Mouse (Mus musculus) Patski (cell line): ENCODE measurements around the gene Nxpe4. TPM values are rescaled to one million over a fixed set of nuclear protein-coding genes. Genes with fewer than 3 reads are reported as not detected.
"Not testable (repeated sequence)": the region's sequence is repeated elsewhere in the genome, so short reads cannot be mapped to it uniquely, and the experiment has no call there.

Source experiments
- ATAC-seq: fragments of 100-300 bp; one replicate; pipeline ENCODE4 v1.8.0; 2021
- CTCF ChIA-PET: fragments of 350-600 bp; sonication (Branson Sonifier 250); formaldehyde crosslinking; loops from one replicate; lab custom pipeline; 2022; ENCODE audit warnings: inconsistent platforms; lab: Charles Lee
- POLR2A ChIA-PET: fragments of 350-600 bp; sonication (Branson Sonifier 250); formaldehyde crosslinking; loops from one replicate; lab custom pipeline; 2022; ENCODE audit warnings: antibody characterized with exemption, inconsistent platforms; lab: Charles Lee
- DNase-seq: peaks from one replicate; pipeline ENCODE4 v3.0.0-alpha.2; 2011; ENCODE audit warnings: low read depth, low spot score
- H3K27me3 ChIP-seq: fragments of 371-371 bp; one replicate; pipeline ENCODE4 v1.5.1; 2021
- CTCF ChIP-seq: fragments of 100-300 bp; IDR thresholded peaks from one replicate; pipeline ENCODE4 v1.5.1; 2021
- in situ Hi-C: fragments of 300-500 bp; cut with MboI; formaldehyde crosslinking; loops from 3 replicates; pipeline ENCODE4 v1.11.1; 2018; ENCODE audit warnings: low pct_unique_long_range_greater_than_20kb, mixed read lengths
- polyA plus RNA-seq: library from polyadenylated mRNA; unstranded; gene quantifications from one replicate; pipeline ENCODE4 v1.2.3, GENCODE M21; 2021

Nxpe4 gene
- 3.5 TPM for polyA plus RNA-seq

DNA sequence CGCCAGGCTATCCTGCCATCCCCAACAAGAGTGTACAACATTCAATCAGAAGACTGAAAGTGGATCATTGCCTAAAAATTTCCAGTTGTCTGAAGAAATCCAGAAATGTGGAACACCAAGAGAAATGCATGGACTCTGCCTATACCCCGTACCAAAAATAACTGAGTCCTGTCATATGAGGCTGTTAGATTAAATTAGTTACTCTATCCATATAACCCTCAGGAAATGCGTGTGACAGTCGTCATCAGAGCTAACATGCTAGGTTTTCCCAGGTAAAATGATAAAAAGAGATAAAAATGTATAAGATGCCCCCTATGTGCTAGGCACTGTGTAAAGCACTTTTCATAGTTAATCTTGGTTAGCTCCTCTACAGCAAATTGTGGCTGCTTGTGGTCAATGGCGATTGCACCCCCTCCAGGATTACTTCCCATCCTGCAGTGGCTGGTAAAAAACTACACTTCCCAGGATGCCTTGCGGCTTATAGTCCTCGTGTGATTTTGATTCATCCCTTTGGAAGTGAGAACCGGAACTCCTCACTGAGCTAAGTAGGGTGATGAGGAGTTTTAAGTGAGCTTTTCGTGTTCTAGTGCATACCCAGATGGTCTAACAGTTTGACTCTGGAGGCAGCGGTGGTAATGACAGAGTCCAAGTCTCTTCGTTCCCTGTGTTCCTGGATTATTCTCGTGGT, at the start of gene Nxpe4:
Gene Nxpe4, plus strand, starts transcription at position 519 of the 688 bp plus-strand sequence.
- peaks cover 21% of the 10 kb centered on the region for H3K27me3 ChIP-seq
- DNase-seq (peak; percentile 53), ATAC-seq (peak; percentile 95)
- in situ Hi-C loops = no loop called here
- peak; percentile 67 for TF ChIP-seq CTCF
- ChIA-PET CTCF (no interaction called here), POLR2A (no interaction called here)

DNA sequence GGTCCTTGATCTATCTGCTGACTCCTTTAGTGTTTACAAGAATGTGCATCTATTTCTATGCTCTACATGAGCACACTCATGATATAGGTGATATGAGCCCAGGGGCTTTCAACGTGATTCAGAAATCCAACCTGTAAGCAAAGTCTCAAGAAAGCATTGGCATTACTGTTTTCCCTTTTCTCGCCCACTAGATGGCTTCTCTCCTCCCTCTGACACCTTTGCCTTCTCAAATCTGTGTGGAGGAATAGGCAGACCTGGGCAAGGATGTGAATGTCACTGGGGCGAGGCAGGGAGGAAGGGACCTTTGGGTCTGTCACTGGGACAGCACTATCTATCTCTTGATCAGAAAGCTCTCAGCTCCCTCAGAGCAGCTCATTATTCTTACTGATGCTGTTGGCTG, 35.0 kb upstream of the Nxpe4 start:
- ChIA-PET CTCF (no interaction called here), POLR2A (no interaction called here)
- no peak for TF ChIP-seq CTCF
- in situ Hi-C loops = no loop called here
- DNase-seq = no peak
- ATAC-seq = no peak
- H3K27me3 ChIP-seq = peaks cover 22% of the 10 kb centered on the region

DNA sequence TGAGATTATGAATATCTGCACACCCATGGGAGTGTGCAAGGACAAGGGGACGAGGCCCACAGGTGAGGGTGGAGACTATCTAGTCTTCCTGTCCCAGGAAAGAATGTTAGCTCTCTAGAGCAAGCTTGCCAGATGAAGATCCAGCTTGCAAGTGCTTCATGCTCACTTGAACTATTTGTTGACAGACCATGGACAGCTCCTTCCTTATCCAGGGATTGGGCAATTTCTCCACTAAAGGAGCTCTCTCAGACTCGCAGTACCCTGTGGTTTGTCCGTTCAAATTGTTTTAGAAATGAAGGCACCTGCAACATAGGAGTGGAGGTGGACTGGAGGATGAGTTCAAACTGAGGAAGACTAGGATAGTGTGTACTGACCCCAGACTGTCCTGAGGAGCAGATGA, 24.3 kb upstream of the Nxpe4 start:
- POLR2A ChIA-PET = no interaction called here
- in situ Hi-C loops = no loop called here
- peaks cover 19% of the 10 kb centered on the region for H3K27me3 ChIP-seq
- no peak for TF ChIP-seq CTCF
- CTCF ChIA-PET = no interaction called here
- ATAC-seq = no peak
- no peak for DNase-seq

DNA sequence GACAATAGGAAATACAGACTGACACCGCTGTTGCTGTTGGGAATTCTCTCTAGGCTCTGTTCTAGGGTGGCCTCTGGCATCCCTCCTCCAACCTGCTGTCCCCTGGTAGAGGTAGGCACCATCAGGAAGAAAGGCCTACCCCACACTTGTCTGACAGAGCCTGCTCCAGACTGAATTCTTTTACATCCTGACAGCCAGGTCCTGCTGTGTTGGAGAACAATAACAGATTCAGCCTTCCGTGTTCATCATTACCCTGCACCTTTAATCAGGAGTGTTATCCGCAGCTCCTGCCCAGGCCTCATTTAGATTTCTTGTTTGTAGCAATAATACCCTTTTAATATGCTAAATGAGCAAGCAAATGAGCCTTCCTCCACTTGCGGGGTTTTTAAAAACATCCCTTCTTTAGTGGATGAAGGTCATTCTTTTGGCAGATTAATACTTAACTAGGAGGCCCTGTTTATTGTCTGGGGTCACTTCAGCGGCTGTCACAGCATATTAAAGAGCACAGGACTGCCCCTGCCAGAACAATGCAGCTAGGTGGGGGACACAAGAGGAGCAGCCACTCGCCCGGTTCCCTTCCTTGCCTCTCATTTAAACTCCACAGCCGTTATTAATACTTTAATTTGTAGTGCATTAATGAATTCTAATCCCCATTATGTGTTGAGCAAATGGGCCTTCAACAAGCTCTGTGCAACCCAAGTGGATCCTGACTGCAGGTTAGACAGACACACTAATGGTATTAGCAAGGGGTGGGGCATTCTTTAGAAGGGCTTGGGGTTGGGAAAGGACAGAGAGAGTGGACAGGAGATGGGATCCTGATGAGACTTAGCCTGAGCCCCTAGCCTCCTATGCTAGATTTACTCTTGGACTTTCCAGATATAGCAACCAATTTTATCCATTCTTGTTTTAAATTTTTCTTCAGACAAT, 21.1 kb upstream of the Nxpe4 start:
- POLR2A ChIA-PET = no interaction called here
- CTCF ChIA-PET = no interaction called here
- in situ Hi-C loops = no loop called here
- TF ChIP-seq CTCF = no peak
- DNase-seq (no peak), ATAC-seq (no peak)
- peaks cover 15% of the 10 kb centered on the region for H3K27me3 ChIP-seq

DNA sequence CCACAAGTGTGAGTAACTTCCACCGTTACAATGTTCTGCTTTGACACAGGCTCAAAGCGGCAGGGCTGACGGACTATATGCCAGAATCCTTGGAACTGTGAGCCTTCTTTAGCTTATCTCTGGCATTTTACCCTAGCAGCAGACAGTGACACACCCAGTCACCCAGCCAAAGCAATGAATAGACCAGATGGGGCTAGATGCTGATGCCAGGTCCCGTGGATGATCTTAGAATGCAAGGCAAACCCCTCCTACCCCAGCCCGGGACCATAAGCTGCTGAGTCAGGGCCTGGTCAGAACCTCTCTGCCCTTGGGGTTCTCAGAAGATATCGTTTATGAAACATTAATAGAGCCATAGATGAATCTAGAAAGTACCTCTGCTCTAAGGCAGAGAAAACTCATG, 19.2 kb upstream of the Nxpe4 start:
- DNase-seq = no peak
- ChIA-PET POLR2A (no interaction called here), CTCF (no interaction called here)
- TF ChIP-seq CTCF = no peak
- H3K27me3 ChIP-seq = peaks cover 20% of the 10 kb centered on the region
- in situ Hi-C loops = no loop called here
- ATAC-seq = no peak

DNA sequence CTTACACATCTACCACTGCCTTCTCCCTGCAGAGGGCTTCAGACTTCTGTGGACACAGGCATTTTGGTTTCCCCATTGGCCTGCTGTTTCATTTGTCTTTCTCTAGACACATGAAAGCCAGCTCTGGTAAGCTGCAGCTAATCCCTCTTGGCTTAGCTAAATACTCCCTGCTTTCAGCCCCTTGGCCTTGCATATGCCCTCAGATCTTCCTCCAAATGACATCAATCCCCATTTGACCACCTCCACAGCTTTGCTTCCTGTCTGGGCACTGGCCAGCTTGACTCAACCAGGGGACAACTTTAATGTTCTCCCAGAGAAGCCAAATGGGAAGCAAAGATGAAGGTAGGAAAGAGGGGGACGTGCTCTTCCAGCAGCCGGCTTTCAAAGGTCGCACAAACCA, 15.1 kb upstream of the Nxpe4 start:
- ATAC-seq (no peak), DNase-seq (no peak)
- peaks cover 14% of the 10 kb centered on the region for H3K27me3 ChIP-seq
- POLR2A ChIA-PET = no interaction called here
- CTCF ChIA-PET = no interaction called here
- TF ChIP-seq CTCF = no peak
- in situ Hi-C loops = no loop called here

DNA sequence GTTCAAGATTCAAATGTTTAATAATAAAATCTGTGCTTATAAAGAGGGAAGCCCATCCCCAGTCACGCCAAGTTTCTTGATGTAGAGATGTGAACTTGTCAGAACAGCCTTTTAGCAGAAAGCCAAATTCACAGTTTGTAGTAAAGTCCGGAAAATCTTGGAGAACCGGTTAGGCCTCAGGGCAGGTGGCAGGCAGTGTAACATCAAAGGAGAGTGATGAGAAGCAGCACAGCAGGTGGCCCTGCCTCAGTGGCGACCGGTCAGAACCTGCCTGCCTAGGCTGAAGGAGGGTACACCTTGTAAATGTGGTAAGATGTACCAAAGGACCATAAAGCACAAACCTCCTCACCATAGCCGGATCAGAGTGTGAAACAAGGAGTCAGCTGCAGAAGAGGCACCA, 4.7 kb downstream of the Nxpe4 start:
- ATAC-seq, in situ Hi-C loops, DNase-seq, CTCF ChIA-PET, H3K27me3 ChIP-seq: not testable (repeated sequence)
- POLR2A ChIA-PET = interaction anchor here (0.5 kb wide), 1 partner anchor 264 kb away, joined by 4 read pairs; no protein-coding TSS in a partner anchor

DNA sequence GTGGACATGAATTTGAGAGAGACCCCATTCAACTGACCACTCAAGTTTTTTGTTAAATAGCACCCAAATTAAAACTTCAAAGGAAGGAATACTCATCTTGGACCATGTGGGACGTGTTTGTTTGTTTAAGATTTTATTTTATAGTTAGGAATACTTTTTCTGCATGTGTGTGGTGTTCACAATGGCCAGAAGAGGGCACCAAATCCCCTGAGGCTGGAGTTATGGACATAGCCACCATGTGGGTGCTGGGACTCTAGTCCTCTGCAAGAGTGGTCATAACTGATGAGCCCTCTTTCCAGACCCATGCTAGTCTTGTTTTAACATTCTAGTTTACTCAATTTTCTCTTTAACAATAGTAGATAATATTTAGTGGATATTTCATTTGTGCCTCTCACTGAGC, 14.9 kb downstream of the Nxpe4 start:
- peak; percentile 67 for TF ChIP-seq CTCF
- ATAC-seq (no peak), DNase-seq (no peak)
- in situ Hi-C loops = no loop called here
- POLR2A ChIA-PET = no interaction called here
- no peaks in the 10 kb centered on the region for H3K27me3 ChIP-seq
- CTCF ChIA-PET = interaction anchor here (1.0 kb wide), 1 partner anchor 62 kb away, joined by 3 read pairs; no protein-coding TSS in a partner anchor

DNA sequence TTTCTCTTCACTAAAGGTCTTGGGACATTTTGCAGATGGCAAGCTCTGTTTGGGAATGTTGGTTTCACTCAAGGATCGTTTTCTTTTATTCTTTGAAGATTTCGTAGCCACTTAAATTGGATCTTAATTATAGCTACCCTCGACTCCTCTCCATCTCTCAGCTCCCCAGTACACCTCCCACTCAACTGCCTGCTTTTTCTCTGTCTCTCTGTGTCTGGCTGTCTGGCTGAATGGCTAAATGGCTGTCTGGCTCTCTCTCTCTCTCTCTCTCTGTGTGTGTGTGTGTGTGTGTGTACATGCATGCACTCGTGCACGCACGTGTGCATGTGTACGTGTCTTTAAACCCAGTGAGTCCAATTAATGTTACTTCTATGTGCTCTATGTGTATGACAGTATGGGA, 19.5 kb downstream of the Nxpe4 start:
- TF ChIP-seq CTCF = no peak
- in situ Hi-C loops = no loop called here
- CTCF ChIA-PET = no interaction called here

DNA sequence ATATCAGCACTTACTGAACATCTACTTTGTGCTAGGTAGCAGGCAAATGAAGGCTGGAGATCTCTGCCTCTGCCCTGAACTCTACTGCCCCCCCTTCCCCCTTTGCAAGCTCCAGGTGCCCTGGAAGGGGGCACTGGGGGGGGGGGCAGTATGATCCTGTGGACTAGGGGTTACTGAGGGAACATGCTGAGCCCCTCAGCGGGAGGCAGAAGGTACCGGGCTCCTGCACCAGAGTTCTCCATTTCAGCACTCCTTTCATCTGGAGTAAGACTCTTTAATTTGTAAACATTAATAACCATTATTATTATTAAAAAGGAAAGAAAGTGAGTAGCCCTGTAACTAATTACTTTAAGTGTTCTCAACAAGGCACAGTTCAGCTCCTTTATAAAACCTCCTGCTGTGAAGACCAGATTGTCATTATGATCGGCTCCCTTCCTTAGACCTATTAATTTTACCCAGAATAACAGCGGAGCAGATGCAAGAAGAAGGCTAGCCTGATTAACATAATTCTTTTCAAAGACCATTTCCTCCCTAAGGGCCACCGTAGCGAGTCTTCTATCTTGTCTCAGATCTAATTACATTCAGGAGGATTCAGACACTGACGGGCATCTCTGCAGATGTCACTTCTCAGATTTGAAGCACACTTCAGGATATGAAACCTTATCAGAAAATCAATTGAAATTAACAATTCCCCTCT, 21.0 kb downstream of the Nxpe4 start:
- no peaks in the 10 kb centered on the region for H3K27me3 ChIP-seq
- no peak for TF ChIP-seq CTCF
- in situ Hi-C loops = no loop called here
- no peak for DNase-seq
- no peak for ATAC-seq
- ChIA-PET POLR2A (no interaction called here), CTCF (no interaction called here)

More for the DNA sequence above, 19.5 kb downstream of the Nxpe4 start:
- DNase-seq (no peak), ATAC-seq (no peak)
- H3K27me3 ChIP-seq = no peaks in the 10 kb centered on the region
- POLR2A ChIA-PET = no interaction called here
